Mouse (Mus musculus) layer of hippocampus, adult 2 months (tissue): ENCODE data around the gene Spata2l. TPM values are rescaled to one million over a fixed set of nuclear protein-coding genes. Genes with fewer than 3 reads are reported as not detected.
"Not testable (repeated sequence)": the region's sequence is repeated elsewhere in the genome, so short reads cannot be mapped to it uniquely, and the experiment has no call there.

Experiments
- DNase-seq, 2 experiments: peaks; one replicate each; pipeline ENCODE4 v3.0.0; 2022; ENCODE audit warnings: low spot score in 2 of 2
- H3K27ac ChIP-seq: fragments of 200-600 bp; 2 replicates; pipeline ENCODE4 v1.8.1; 2022
- H3K4me3 ChIP-seq: fragments of 200-600 bp; 2 replicates; pipeline ENCODE4 v1.8.1; 2022; ENCODE audit warnings: mild to moderate bottlenecking
- CTCF ChIP-seq: fragments of 200-600 bp; conservative IDR thresholded peaks from 2 replicates; pipeline ENCODE4 v1.8.1; 2022; ENCODE audit warnings: antibody characterized with exemption, mild to moderate bottlenecking, moderate library complexity
- long read RNA-seq, 2 experiments: library from polyadenylated mRNA; stranded (forward); transcript quantifications; one replicate each; pipeline ENCODE4 v2.0.0; 2021; ENCODE audit warnings: borderline mapping rate in 2 of 2
- total RNA-seq, 2 experiments: library from RNA; stranded (reverse); gene quantifications; 2 replicates each; pipeline ENCODE4 v1.2.3; 2021

Spata2l gene
- total RNA-seq = 10 to 100 TPM; 71.4 to 75.0 TPM
- long read RNA-seq, experiment 1, transcript Spata2l-201 (3 exons, 2,380 nt) = minor isoform, 30 of 100 reads
- long read RNA-seq, experiment 1, transcript Spata2l-202 (2 exons, 2,707 nt) = major isoform, 45 of 100 reads
- long read RNA-seq, experiment 1, partial matches to known transcripts = 0 of 100 reads
- long read RNA-seq, experiment 1, other reads (novel, unspliced or antisense) = 25 of 100 reads
- long read RNA-seq, experiment 2, transcript Spata2l-201 (3 exons, 2,380 nt) = minor isoform, 31 of 137 reads
- long read RNA-seq, experiment 2, transcript Spata2l-202 (2 exons, 2,707 nt) = major isoform, 69 of 137 reads
- long read RNA-seq, experiment 2, partial matches to known transcripts = 18 of 137 reads
- long read RNA-seq, experiment 2, other reads (novel, unspliced or antisense) = 18 of 137 reads

DNA sequence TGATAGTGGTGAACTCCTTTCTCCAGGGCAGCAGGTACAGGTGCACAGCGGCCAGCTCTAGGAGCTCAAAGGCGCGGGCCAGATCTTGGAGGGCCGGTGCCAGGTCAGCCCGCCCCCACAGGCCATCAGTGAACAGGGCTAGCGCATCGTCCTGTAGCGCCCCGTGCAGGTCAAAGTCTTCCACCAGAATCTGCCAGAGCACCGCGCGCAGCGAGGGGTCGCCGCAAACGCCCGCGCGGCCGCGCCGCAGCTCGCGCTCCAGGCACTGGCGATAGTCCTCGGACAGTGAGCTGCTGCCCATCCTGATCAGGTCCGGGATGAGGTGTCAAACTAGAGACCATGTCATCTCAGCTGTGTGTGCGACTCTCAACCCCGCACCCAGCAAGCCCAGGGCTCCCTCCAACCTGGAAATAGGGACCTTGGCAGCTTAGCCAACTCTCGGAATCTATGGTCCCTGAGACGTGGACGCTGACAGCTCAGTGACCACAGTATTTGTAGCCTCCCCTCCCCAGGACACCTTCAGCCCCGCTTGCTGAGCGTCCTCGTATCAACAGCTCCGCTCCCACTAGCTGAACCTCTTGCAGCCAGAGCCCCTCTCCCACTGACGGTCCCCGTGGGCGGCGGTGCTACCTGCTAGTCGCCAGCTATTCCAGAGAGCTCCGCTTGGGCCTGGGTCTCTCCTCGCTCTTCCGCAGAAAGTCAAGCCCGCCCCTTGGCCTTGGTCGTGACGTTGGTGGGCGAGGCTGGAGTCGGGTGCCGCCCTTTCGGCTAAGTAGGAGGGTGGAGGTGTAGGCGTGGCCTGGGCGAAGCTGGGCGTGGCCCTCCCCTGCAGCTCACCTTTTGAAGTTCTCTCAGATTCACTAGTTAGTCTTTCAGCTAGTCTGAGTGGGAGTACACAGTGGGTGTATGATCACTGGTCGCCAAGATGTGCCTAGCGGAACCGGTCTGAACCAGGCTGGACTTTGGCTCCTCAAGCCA is at the start of gene Spata2l:
TSS of gene Spata2l (minus strand) at position 714 of the 978 bp plus-strand sequence.
- H3K4me3 ChIP-seq = peak within 1 kb of the TSS; percentile 88
- DNase-seq = peak; percentile 87 to 89
- peak; percentile 56 for TF ChIP-seq CTCF
- H3K27ac ChIP-seq = peak within 1 kb of the TSS; percentile 97

GRCm38 (mm10) chr8:123284493-123284892 is 48.5 kb upstream of the Spata2l start:
- no peak for DNase-seq
- H3K4me3 ChIP-seq = no peak overlapping the region
- no peak overlapping the region for H3K27ac ChIP-seq
- no peak for TF ChIP-seq CTCF

DNA sequence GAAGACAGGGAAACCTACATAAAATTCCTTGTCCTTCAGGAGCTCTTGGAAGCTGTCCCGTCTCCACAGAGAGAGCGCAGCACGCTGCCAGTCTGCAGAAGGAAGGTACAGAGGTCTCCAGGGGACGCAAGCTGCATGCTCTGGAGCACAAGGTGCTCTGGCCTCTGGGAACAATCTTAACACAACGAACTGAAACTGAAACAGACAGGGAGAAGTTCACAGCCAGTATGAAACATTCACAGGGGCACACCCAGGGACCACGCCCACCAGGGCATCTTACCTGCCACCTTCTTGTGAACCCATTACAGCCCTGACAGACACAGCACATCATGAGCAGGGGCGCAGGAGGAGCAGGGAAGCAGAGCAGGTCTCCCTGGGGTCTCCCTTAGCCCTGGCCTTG is 48.0 kb upstream of the Spata2l start:
- no peak for TF ChIP-seq CTCF
- no peak overlapping the region for H3K27ac ChIP-seq
- DNase-seq = no peak

DNA sequence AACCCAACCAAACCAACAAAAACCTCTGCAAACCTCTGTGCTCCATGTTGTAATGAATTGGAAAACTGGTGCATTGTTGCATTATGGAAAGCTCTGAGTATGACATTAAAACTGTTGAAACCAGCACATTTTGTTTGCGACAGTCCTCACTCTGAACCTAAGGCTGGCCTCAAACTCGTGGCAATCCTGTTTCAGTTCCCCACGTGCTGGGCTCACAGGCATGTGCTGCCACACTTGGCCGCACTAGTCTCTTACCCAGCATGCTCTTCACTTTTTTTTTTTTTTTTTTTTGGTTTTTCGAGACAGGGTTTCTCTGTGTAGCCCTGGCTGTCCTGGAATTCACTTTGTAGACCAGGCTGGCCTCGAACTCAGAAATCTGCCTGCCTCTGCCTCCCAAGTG is 47.0 kb upstream of the Spata2l start:
- not testable (repeated sequence) for H3K27ac ChIP-seq, H3K4me3 ChIP-seq, DNase-seq

More for the DNA sequence above, 48.0 kb upstream of the Spata2l start:
- H3K4me3 ChIP-seq = no peak overlapping the region

DNA sequence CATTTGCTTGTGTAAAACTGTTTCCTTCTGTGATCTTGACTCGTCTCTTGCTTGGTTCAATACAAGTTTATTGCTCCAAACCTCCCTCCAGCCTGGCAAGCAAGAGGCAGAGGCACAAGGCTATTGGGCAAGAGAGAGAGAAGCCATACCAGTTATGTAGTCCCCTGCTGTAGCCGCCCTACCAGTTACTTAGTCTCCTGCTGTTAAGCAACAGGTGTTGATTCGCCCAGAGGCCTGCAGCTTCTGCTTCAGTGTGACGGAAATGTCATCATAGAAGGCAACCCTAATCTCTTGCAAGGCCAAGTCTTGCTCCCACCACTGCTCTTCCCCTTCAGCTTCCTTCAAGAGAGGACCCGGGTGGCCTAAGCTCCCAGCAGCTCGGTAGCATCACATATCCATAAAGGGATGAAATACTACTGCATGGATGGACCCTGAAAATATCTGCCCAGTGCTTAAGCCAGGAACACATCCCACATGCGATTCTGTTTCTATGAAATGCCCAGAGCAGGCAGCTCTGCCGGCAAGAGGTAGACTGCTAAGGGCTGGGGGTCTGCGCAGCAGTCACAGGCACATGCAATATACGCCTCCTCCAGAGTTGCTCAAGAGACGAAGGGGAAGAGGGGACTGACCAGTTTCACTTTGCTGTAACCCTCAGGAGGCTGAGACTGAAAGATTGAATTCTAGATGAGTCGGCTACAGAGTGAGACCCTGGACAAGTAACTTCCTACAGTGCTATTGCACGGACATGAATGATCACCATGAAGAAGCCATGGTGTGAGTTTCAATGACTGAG is 44.5 kb upstream of the Spata2l start:
- no peak for DNase-seq
- H3K4me3 ChIP-seq = no peak overlapping the region
- no peak overlapping the region for H3K27ac ChIP-seq
- TF ChIP-seq CTCF = no peak

- H3K27ac ChIP-seq = no peak overlapping the region
- no peak for TF ChIP-seq CTCF
- DNase-seq = no peak
- no peak overlapping the region for H3K4me3 ChIP-seq
Measured at GRCm38 (mm10) chr8:123279828-123280227, 43.8 kb upstream of the Spata2l start.

GRCm38 (mm10) chr8:123278445-123278844 is 42.4 kb upstream of the Spata2l start:
- H3K27ac ChIP-seq = no peak overlapping the region
- TF ChIP-seq CTCF = no peak
- H3K4me3 ChIP-seq = no peak overlapping the region
- no peak for DNase-seq

- no peak overlapping the region for H3K27ac ChIP-seq
- no peak overlapping the region for H3K4me3 ChIP-seq
- no peak for DNase-seq
- TF ChIP-seq CTCF = no peak
Measured at GRCm38 (mm10) chr8:123275096-123275495, 39.1 kb upstream of the Spata2l start.

GRCm38 (mm10) chr8:123274447-123274846 is 38.4 kb upstream of the Spata2l start:
- DNase-seq = no peak
- no peak overlapping the region for H3K4me3 ChIP-seq
- no peak for TF ChIP-seq CTCF
- H3K27ac ChIP-seq = no peak overlapping the region

DNA sequence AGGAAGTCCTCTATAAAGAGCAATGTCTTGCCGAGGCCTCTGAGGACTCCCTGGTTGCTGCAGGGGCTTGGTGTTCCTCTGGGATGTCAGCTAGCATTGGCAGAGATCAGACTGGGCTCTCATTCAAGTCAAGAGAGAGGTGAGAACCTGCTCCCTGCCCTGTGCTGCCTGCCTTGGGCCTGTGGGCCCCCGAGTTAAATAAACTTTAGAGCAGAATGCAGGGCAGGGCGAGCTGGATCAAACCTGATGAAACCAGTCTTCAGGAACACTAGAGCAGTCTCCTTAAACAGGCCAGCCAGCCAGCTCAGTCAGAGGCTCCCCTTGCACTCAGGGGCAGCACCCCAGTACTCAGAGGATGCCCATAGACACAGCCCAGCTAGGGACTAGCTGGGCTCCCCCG is 35.9 kb upstream of the Spata2l start:
- Histone ChIP-seq H3K27ac (no peak overlapping the region), H3K4me3 (no peak overlapping the region)
- TF ChIP-seq CTCF = no peak
- DNase-seq = no peak

DNA sequence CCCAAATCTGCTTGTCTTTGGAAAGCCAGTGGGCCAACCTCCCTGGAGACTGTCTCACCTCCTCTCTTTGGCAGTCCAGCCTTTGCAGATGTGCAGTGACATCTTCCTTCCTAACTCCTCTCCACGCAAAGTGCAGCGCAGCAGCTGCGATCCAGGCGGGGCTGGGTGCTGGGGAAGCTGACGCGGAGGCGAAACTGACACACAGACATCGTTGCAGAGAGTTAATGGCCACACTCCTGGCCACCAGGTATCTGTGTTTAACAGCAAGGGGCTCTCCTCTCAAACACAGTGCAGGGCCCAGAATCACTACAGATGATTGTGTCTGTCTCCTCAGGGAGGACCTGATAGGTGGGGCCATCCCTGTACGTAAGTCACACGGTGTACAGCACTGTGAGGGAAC is 35.1 kb upstream of the Spata2l start:
- DNase-seq = no peak
- TF ChIP-seq CTCF = no peak

DNA sequence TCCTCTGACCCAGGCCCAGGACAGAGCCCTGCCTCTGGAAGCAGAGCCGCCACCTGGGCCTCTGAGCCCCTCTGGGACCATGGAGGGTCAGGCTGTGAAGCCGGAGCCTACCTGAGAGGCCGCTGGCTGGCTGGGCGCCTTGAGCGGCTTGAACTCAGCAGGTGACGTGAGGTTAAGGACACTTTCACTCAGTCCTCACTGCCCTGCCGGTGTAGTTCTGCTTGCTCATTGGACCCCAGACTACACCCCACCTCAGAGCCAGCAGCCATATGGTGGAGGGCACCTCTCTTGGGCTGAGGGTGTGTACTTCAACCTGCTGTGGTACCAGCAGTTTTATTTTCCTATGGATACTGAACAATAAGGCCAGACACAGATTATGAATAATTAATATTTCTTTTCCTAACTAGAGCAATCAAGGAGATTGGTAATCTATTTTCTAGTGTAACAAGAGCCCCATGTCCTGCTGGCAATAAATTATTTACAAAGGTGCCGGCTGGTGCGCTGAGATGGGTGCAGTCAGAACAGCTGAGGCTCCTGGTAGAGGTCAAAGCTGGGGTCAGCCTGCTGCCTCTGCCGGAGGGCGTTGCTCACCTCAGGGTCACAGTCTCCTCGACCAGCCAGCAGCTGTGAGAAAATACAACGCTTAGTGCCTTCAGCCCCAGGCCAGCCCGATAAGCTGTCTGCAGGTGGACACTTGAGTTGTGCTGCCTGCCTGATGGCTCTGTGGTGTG is 32.1 kb upstream of the Spata2l start:
- H3K4me3 ChIP-seq = no peak overlapping the region
- H3K27ac ChIP-seq = no peak overlapping the region
- no peak for DNase-seq
- no peak for TF ChIP-seq CTCF

More for the DNA sequence above, 35.1 kb upstream of the Spata2l start:
- Histone ChIP-seq H3K4me3 (no peak overlapping the region), H3K27ac (no peak overlapping the region)

GRCm38 (mm10) chr8:123257593-123257992 is 21.6 kb upstream of the Spata2l start:
- H3K27ac ChIP-seq = peak overlapping the region; percentile 51; the same call in 1 of the 2 replicates
- not testable (repeated sequence) for DNase-seq

More at GRCm38 (mm10) chr8:123257593-123257992, 21.6 kb upstream of the Spata2l start:
- H3K4me3 ChIP-seq = not testable (repeated sequence)
